Comparison of ENCODE assay signal across 8 mouse cellular contexts in genomic region chr6:32710208-32710607, GRCm38 (mm10).
DNase-seq lines count a peak whose midpoint lies in the region; ATAC-seq lines count a peak whose summit lies in the region.

No protein-coding gene starts in this region.

- no peaks in the 10 kb centered on the region for H3K36me3 ChIP-seq in forebrain, embryonic 13.5 days (ENCODE audit: poor library complexity, severe bottlenecking)
- no peaks in the 10 kb centered on the region for H3K36me3 ChIP-seq in kidney, embryonic 15.5 days
- H3K36me3 ChIP-seq in neural tube, embryonic 11.5 days (ENCODE audit: control insufficient read depth, insufficient read depth, low read length), result no peaks in the 10 kb centered on the region

- no peaks in the 10 kb centered on the region for H3K9me3 ChIP-seq in forebrain, embryonic 13.5 days (replicated peaks)
- H3K9me3 ChIP-seq in kidney, embryonic 15.5 days (replicated peaks), result no peaks in the 10 kb centered on the region
- H3K9me3 ChIP-seq in neural tube, embryonic 11.5 days (ENCODE audit: control insufficient read depth, low read length), result no peaks in the 10 kb centered on the region

- H3K27me3 ChIP-seq in forebrain, embryonic 13.5 days, result no peaks in the 10 kb centered on the region
- no peaks in the 10 kb centered on the region for H3K27me3 ChIP-seq in kidney, embryonic 15.5 days
- H3K27me3 ChIP-seq in neural tube, embryonic 11.5 days (ENCODE audit: control insufficient read depth, insufficient read depth, low read length), result no peaks in the 10 kb centered on the region

- peak; percentile 33 for DNase-seq in left cerebral cortex, postnatal 4 days
- no peak for DNase-seq in left cerebral cortex, adult 18-20 months (ENCODE audit: low spot score in 2 of 2)
- peak; percentile 48 for DNase-seq in adipocyte (ENCODE audit: low spot score)
- peak; percentile 75 for DNase-seq in neural tube, embryonic 11.5 days (ENCODE audit: low spot score)
- DNase-seq in layer of hippocampus, adult 9-10 months (ENCODE audit: low spot score), result no peak

- WGBS in forebrain, embryonic 13.5 days, result 6% methylated on average over 10 of the region's 10 CpGs
- 11% methylated on average over 10 of the region's 10 CpGs for WGBS in kidney, embryonic 15.5 days
- WGBS in neural tube, embryonic 11.5 days, result 10% methylated on average over 10 of the region's 10 CpGs

- H3K27ac ChIP-seq in forebrain, embryonic 13.5 days, result no peak overlapping the region
- H3K27ac ChIP-seq in kidney, embryonic 15.5 days, result no peak overlapping the region
- no peak overlapping the region for H3K27ac ChIP-seq in neural tube, embryonic 11.5 days (ENCODE audit: low read depth, low read length)

- H3K4me2 ChIP-seq in forebrain, embryonic 13.5 days, result no peak overlapping the region
- H3K4me2 ChIP-seq in kidney, embryonic 15.5 days, result no peak overlapping the region
- no peak overlapping the region for H3K4me2 ChIP-seq in neural tube, embryonic 11.5 days (ENCODE audit: low read depth)

- no peak overlapping the region for H3K9ac ChIP-seq in forebrain, embryonic 13.5 days
- no peak overlapping the region for H3K9ac ChIP-seq in kidney, embryonic 15.5 days
- no peak overlapping the region for H3K9ac ChIP-seq in neural tube, embryonic 11.5 days (ENCODE audit: low read length)

- no peak overlapping the region for H3K4me3 ChIP-seq in forebrain, embryonic 13.5 days
- H3K4me3 ChIP-seq in kidney, embryonic 15.5 days (replicated peaks), result no peak overlapping the region
- H3K4me3 ChIP-seq in neural tube, embryonic 11.5 days (ENCODE audit: low read depth, low read length), result no peak overlapping the region

- peaks cover 7% of the 10 kb centered on the region for H3K4me1 ChIP-seq in forebrain, embryonic 13.5 days
- H3K4me1 ChIP-seq in kidney, embryonic 15.5 days, result no peaks in the 10 kb centered on the region
- no peaks in the 10 kb centered on the region for H3K4me1 ChIP-seq in neural tube, embryonic 11.5 days (ENCODE audit: control insufficient read depth, insufficient read depth, low read length)

- peak; percentile 50; the same call in 1 of the 2 replicates for ATAC-seq in forebrain, embryonic 13.5 days
- ATAC-seq in kidney, embryonic 15.5 days (replicated peaks; ENCODE audit: low FRiP score), result peak; percentile 56; the same call in 1 of the 2 replicates
- 0 out of 2 replicates have a peak, but pooled peaks have one; percentile 35 for ATAC-seq in neural tube, embryonic 11.5 days (ENCODE audit: insufficient read depth, low FRiP score, low TSS enrichment)
- ATAC-seq in inflammation-experienced regulatory T-cells, adult 6 months, result no peak

- intact Hi-C loops in left cerebral cortex, postnatal 4 days (cut with DNase I), result no loop called here

Comparison
In these comparisons a context has a peak if more than half of its experiments do, and no peak if none do; other contexts are left out.
1. DNase-seq: peak in left cerebral cortex, postnatal 4 days (single experiment), adipocyte (single experiment) and neural tube, embryonic 11.5 days (single experiment); none in left cerebral cortex, adult 18-20 months (0 of 2) and layer of hippocampus, adult 9-10 months (single experiment).